Mouse (Mus musculus) neural tube, embryonic 10.5 days (tissue): ENCODE results near the gene Aplf.

ENCODE experiments used
- DNase-seq: peaks from one replicate; pipeline ENCODE4 v3.0.0-alpha.2; 2017; ENCODE audit warnings: low spot score; ENCODE audit errors: extremely low spot score

Aplf gene

DNA sequence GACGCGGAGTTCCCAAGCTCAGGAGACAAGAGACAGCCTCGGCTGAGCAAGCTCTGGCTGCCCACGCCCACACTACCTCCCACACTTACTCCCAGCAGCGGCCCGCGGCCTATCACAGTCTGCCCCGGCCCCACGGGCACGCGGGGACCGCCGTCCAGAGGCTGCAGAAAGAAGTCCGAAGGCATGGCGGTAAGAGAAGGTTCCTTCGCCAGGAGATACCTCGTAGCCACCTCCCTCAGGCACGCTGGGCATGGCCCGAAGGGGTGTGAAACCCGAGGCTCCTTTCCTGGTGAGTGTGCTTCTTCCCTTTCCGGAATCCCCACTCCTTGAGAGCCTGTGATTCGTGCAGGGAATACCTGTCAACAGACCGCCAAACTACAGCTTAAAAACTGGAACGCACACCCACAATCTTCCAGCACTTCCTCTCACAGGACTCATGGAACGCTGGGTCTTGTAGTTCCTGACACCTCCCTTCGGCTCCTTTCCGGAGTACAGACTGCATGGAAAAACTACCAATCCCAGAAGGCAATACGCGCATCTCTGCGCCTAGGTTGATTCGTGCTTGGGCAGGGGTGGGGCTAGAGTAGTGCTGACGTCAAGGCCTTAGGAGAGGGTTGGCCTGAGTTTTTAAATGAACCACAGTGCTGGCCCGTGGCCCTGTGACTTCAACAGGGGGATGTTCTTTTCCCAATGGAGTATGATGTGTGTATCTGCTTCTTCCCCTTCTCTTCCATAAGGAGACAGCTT lies at the start of gene Aplf:
Gene Aplf, minus strand, starts transcription at position 423 of the 747 bp plus-strand sequence.
- peak; percentile 84 for DNase-seq

GRCm38 (mm10) chr6:87714091-87714490 lies 42.1 kb upstream of the Aplf start:
- no peak for DNase-seq

DNA sequence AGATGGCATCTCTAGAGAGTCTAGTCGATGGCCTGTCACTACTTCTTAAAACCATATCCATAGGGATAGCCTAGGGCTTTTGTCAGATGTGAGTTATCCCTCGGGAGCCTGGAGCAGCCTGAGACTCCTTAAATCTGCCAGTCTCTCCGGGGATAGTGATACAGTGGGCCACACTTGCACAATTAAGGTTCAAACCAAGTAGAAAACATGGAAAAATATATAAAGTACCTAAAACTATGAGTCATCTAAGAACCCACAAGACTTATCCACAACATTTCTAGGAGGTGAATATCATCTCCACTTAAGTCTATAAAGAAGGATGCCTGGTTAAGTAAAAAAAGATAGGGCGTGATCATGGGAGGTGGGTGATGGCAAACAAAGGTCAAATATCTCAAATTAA lies 40.3 kb upstream of the Aplf start:
- DNase-seq = no peak

DNA sequence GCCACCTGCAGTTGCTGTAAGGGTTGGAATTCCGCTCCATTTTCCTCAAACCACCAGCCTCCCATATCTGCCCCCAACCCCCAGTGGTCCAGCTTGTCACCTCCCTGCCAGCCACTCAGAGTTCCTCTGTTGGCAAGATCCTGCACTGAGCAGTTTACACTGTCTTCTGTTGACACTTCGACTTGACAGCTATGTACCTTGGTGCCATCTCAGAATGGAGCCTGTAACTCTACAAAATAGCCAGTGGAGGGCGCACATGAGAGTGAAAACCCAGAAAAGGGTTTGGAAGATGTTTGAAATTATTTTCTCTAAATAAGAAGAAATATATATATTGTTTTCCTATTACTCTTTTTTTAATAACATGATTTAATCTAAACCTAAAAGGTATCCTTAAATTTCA lies 34.3 kb upstream of the Aplf start:
- no peak for DNase-seq

- no peak for DNase-seq
Measured at GRCm38 (mm10) chr6:87696544-87696943, 24.6 kb upstream of the Aplf start.

- no peak for DNase-seq
Measured at GRCm38 (mm10) chr6:87695947-87696346, 24.0 kb upstream of the Aplf start.

DNA sequence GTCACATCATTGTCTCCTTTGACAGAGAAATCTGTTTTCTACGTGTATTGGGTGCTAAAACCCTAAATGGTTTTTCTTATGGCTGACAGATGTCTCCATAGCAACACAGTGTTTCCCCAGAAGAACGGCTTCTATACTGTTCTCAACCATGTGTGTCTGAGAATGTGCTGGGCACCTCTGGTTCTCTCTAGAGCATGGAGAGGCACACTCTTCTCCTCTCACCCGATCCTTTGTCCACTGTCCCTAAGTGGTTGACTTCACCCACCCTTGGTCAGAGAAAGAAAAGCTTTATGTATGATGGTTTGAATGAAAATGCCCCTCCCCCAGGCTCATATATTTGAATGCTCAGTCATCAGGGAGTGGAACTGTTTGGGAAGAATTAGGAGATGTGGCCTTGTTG lies 8.4 kb upstream of the Aplf start:
- DNase-seq = no peak

- no peak for DNase-seq
Measured at GRCm38 (mm10) chr6:87672661-87673060, 668 bp upstream of the Aplf start.

DNA sequence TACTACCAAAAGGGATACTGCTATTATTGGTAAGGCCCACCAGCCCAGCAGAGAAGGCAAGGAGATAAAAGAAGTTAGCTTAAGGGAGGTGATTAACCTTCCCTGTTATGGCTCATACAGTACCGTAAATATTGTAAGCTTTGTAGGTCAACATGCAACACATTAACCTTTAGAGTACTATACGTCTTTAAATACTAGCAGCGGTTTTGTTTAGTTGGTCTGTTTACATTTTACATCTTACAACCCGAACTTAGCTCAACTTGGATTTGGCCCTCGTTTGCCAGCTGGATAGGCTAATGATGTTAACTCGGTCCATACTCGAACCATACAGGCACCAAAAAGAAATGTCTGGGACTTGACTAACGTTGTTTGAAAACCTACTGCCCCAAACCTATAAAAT lies 640 bp downstream of the Aplf start:
- no peak for DNase-seq

GRCm38 (mm10) chr6:87669894-87670588 lies 2.0 kb downstream of the Aplf start:
- peak; percentile 45 for DNase-seq

DNA sequence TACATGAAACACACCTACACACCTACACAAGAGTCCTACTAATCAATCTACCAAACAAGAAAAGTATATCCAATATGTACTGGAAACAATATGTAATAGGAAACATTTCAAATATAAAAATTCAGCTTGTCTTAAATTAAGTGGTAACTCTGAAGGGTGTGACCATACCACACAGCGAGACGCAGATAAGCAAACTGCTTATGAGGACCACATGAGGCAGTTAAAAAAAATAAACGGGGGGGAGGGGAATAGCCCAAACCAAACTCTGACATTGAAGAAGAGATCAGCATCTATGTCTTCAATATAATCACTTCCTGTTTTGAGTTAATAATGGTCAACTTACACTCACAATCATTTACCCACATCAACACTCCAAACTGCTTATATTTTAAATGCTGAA lies 3.3 kb downstream of the Aplf start:
- DNase-seq = no peak

GRCm38 (mm10) chr6:87667804-87668203 lies 4.2 kb downstream of the Aplf start:
- DNase-seq = no peak

GRCm38 (mm10) chr6:87663445-87663844 lies 8.5 kb downstream of the Aplf start:
- no peak for DNase-seq

DNA sequence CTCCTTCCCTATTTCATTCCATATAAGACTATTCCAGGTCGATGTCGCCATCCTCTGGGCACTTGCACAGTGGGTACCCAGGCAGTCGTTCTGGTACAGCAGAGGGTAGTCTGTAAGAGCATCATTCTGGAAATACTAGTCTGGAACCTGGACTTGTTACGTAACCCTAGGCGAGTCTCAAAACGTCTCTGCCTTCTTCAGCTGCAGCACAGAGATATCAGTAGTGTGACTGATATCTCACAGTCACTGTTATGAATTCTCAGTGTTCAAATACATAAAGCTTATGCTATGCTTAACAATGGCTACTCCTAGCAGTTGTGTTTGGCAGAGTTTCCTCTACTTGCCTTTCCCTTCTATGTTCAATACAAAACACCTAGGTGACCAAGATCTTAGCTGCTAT lies 9.8 kb downstream of the Aplf start:
- no peak for DNase-seq

- no peak for DNase-seq
Measured at GRCm38 (mm10) chr6:87661707-87662106, 10.3 kb downstream of the Aplf start.

GRCm38 (mm10) chr6:87658816-87659215 lies 13.2 kb downstream of the Aplf start:
- no peak for DNase-seq

GRCm38 (mm10) chr6:87653904-87654638 lies 17.9 kb downstream of the Aplf start:
- no peak for DNase-seq

DNA sequence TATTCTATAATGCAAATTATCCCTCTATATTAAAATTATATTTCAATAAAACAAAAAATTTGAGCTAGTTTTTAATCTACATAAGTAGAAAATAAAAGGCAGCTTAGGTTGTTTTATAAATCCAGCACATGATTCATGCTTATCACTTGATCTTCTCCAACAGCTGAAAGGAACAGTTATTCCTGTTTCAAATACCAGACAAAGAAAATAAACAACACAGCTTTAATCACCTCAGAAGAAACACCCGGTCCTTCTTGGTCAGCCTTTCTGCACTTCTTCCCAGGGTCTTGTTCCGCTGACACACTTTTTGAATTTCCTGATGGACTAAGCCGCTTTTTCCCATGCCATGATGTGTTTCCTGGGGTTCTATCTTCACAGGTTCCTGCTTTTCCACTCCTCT lies 18.5 kb downstream of the Aplf start:
- no peak for DNase-seq

- no peak for DNase-seq
Measured at GRCm38 (mm10) chr6:87652670-87653069, 19.3 kb downstream of the Aplf start.

- DNase-seq = no peak
Measured at GRCm38 (mm10) chr6:87651787-87652186, 20.2 kb downstream of the Aplf start.

GRCm38 (mm10) chr6:87638134-87638660 lies 33.8 kb downstream of the Aplf start:
- no peak for DNase-seq

GRCm38 (mm10) chr6:87632176-87632575 lies 39.8 kb downstream of the Aplf start:
- DNase-seq = no peak
